Mouse (Mus musculus) heart, embryonic 11.5 days (tissue): ENCODE measurements around the gene Lpar1. TPM values are rescaled to one million over a fixed set of nuclear protein-coding genes. Genes with fewer than 3 reads are reported as not detected.

ENCODE experiments used
- ATAC-seq: fragments of 200-750 bp; cut with Nextera tagmentation; replicated peaks from 2 replicates; pipeline ENCODE4 v1.8.0; 2017; ENCODE audit warnings: moderate library complexity; ENCODE audit not compliant: insufficient number of reproducible peaks, low FRiP score, low TSS enrichment
- H3K27ac ChIP-seq: fragments of 300-500 bp; sonication (generic); 2 replicates; pipeline ENCODE4 v1.5.1; 2014; ENCODE audit warnings: mild to moderate bottlenecking, low read depth, low read length
- H3K27me3 ChIP-seq: fragments of 300-500 bp; sonication (generic); 2 replicates; pipeline ENCODE4 v1.6.1; 2014; ENCODE audit warnings: mild to moderate bottlenecking, low read length, mixed read lengths; ENCODE audit not compliant: control insufficient read depth, insufficient read depth
- H3K36me3 ChIP-seq: fragments of 300-500 bp; sonication (generic); 2 replicates; pipeline ENCODE4 v1.6.1; 2014; ENCODE audit warnings: mild to moderate bottlenecking, low read length, moderate library complexity, mixed read lengths; ENCODE audit not compliant: control insufficient read depth, insufficient read depth
- H3K4me1 ChIP-seq: fragments of 300-500 bp; sonication (generic); 2 replicates; pipeline ENCODE4 v1.6.1; 2014; ENCODE audit warnings: low read length; ENCODE audit not compliant: control insufficient read depth, insufficient read depth
- H3K4me2 ChIP-seq: fragments of 300-500 bp; sonication (generic); 2 replicates; pipeline ENCODE4 v1.6.1; 2014; ENCODE audit warnings: mild to moderate bottlenecking, moderate library complexity
- H3K4me3 ChIP-seq: fragments of 300-500 bp; sonication (generic); 2 replicates; pipeline ENCODE4 v1.5.1; 2014; ENCODE audit warnings: low read depth, low read length
- H3K9ac ChIP-seq: fragments of 300-500 bp; sonication (generic); 2 replicates; pipeline ENCODE4 v1.6.1; 2014; ENCODE audit warnings: mild to moderate bottlenecking, low read depth, low read length, moderate library complexity
- H3K9me3 ChIP-seq: fragments of 300-500 bp; sonication (generic); replicated peaks from 2 replicates; pipeline ENCODE4 v1.6.1; 2016; ENCODE audit warnings: low read length; ENCODE audit not compliant: control insufficient read depth
- WGBS: fragments of 180-500 bp; shearing (Covaris S2); extraction: QIAGEN DNeasy Blood & Tissue Kit; methylation state at CpG from one replicate; pipeline ENCODE4 v1.1.7; 2014; ENCODE audit not compliant: insufficient replicate concordance; 5-methylcytosine and 5-hydroxymethylcytosine counted together
- polyA plus RNA-seq: library from polyadenylated mRNA; unstranded; fragments of >200 nt; fragmentation: Nextera tagmentation; extraction: Ambion mirVana; gene quantifications from 2 replicates; pipeline ENCODE4 v1.2.1, GENCODE M21; 2014

The Lpar1 gene
- polyA plus RNA-seq, 1 experiment from 2014 or later = 20.5 TPM

DNA sequence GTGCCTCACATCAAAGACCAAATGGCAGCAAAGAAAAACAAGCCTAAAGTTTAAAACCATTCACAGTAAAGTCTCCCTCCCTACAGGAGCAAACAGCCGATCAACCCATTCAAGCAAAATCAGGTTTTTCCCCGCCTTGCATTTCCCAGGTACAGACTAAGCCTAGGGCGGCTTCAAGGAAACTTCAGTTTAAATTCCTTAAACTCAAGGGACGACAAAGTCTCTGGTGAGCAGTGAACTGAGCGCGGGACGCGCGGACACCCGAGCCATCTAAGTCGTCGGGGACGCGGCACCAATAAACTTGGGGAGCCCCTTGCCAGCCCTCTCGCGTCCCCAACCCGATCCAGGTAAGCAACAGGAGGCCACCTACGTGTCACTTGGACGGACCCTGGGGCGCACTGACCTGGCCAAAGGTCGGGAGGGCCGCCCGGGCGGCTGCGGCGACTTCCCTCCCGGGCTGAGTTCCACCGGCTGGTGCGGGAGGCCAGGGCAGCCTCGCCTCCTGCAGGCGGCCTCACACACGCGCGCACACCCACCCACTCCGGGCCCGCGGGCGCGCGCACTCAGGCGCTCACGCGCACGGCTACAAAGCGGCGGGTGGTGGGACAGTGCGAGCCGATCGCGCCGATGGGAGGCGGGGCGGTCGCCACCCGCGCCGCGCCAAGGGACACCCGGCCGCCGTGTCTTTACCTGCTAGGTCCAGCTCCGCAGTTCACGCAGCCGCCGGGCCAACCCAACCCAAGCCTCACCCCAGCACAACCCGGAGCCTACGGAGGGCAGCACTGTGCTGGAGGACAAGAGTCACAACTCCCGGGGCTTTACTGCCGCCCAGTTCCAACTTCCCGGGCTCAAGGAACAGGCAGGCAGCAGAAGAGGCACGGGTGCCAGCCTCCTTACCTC, 717 bp downstream of the Lpar1 start:
- H3K9me3 ChIP-seq = no peaks in the 10 kb centered on the region
- H3K27ac ChIP-seq = no peak overlapping the region
- peak; percentile 72 for ATAC-seq
- 1% methylated on average over 71 of the region's 71 CpGs for WGBS
- 0 out of 2 replicates have a peak, but pooled peaks cover 5% of the 10 kb centered on the region for H3K4me1 ChIP-seq
- H3K4me3 ChIP-seq = peak overlapping the region; percentile 64
- H3K27me3 ChIP-seq = no peaks in the 10 kb centered on the region
- peak overlapping the region; percentile 72 for H3K9ac ChIP-seq
- H3K36me3 ChIP-seq = no peaks in the 10 kb centered on the region
- peak overlapping the region; percentile 98 for H3K4me2 ChIP-seq

DNA sequence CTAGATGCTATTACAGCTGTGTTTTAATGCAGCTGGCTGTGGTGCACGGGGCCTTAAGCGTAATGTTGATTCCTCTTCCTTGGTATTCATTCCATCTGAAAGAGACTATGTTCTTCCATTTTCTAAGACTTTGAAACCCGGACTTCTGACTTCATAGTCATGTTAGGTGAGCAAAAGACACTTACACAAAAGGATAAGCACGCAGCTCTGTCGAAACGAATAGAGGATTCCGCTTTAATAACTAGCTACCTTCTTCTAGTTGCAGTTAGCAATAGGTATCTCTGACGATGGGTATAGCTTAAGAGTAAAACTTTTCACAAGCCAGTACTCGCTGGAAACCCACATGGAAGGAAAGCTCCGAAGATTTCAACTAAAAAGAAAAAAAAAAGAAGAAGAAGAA, 1.5 kb downstream of the Lpar1 start:
- peaks cover 10% of the 10 kb centered on the region; the same call in 1 of the 2 replicates for H3K4me1 ChIP-seq
- no peak for ATAC-seq
- H3K4me2 ChIP-seq = peak overlapping the region; percentile 98
- peak overlapping the region; percentile 64 for H3K4me3 ChIP-seq
- no peaks in the 10 kb centered on the region for H3K27me3 ChIP-seq
- no peak overlapping the region for H3K27ac ChIP-seq
- WGBS = 5% methylated on average over 10 of the region's 10 CpGs
- no peaks in the 10 kb centered on the region for H3K9me3 ChIP-seq
- peak overlapping the region; percentile 72 for H3K9ac ChIP-seq
- no peaks in the 10 kb centered on the region for H3K36me3 ChIP-seq

DNA sequence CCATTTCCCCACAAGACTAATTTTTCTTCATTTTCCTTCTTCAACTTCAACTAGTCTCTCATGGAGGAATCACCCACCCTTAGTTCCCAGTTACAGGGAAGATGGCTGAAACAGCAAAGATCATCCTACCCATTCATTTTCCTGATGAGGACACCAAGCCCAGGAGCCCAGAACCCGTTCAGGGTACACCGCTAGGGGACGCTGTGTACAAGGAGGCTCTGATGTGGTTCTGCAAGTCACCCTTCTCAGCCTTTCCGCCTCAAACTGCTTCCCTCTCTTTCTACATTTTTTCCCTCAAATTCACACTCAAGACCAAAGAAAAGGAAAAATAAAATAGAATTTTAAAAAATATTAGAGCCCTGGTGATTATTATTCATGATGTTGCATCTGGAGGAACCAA, 1.9 kb downstream of the Lpar1 start:
- H3K27ac ChIP-seq = no peak overlapping the region
- ATAC-seq = no peak

DNA sequence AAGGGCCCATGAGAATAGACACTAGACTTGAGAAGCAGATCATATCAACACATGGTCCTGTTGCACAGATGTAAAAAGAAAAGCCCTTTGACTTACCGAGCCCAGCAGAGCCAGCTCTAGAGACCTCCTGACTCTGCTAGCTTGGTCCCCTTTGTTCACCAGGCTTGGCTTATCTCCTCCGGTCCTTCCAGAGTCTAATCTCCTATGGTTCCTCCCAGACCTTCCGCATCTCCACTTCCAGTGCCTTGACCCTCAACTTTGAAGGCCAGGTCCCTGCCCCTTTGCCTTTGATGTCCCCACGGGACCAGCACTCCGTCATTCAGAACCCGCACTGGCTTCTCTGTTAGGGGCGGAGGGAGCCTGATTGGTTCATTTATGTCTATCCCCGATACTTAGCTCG, 6.0 kb downstream of the Lpar1 start:
- peaks cover 23% of the 10 kb centered on the region for H3K4me1 ChIP-seq
- WGBS = 40% methylated on average over 9 of the region's 9 CpGs
- H3K4me2 ChIP-seq = no peak overlapping the region
- no peak for ATAC-seq
- H3K27ac ChIP-seq = no peak overlapping the region
- no peaks in the 10 kb centered on the region for H3K27me3 ChIP-seq
- H3K36me3 ChIP-seq = no peaks in the 10 kb centered on the region
- H3K9ac ChIP-seq = no peak overlapping the region
- H3K9me3 ChIP-seq = no peaks in the 10 kb centered on the region
- no peak overlapping the region for H3K4me3 ChIP-seq

More for the DNA sequence above, 1.9 kb downstream of the Lpar1 start:
- peak overlapping the region; percentile 64 for H3K4me3 ChIP-seq
- WGBS = 2% methylated on average over 4 of the region's 4 CpGs
- peaks cover 13% of the 10 kb centered on the region for H3K4me1 ChIP-seq
- peak overlapping the region; percentile 98 for H3K4me2 ChIP-seq
- no peaks in the 10 kb centered on the region for H3K27me3 ChIP-seq
- H3K9me3 ChIP-seq = no peaks in the 10 kb centered on the region
- peak overlapping the region; percentile 72; the same call in 1 of the 2 replicates for H3K9ac ChIP-seq
- H3K36me3 ChIP-seq = no peaks in the 10 kb centered on the region

DNA sequence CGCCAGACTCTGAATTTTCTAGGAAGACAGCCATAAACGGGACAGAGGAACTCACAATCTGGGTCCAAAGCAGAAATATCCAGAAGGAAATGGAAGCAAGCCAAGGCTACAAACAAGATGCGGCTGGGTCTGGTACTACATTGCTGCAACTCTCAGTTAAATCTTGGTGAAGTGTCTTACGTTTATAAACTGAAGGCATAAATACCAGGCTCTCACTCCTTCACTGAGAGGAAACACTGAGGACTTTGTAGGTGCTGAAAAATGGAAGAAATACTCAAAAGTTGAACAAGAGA, 6.5 kb downstream of the Lpar1 start:
- Histone ChIP-seq H3K9me3 (no peaks in the 10 kb centered on the region), H3K4me1 (peaks cover 23% of the 10 kb centered on the region), H3K9ac (no peak overlapping the region), H3K27ac (no peak overlapping the region), H3K4me3 (no peak overlapping the region), H3K27me3 (no peaks in the 10 kb centered on the region), H3K36me3 (no peaks in the 10 kb centered on the region), H3K4me2 (no peak overlapping the region)
- ATAC-seq = no peak
- 50% methylated on average over 4 of the region's 4 CpGs for WGBS

DNA sequence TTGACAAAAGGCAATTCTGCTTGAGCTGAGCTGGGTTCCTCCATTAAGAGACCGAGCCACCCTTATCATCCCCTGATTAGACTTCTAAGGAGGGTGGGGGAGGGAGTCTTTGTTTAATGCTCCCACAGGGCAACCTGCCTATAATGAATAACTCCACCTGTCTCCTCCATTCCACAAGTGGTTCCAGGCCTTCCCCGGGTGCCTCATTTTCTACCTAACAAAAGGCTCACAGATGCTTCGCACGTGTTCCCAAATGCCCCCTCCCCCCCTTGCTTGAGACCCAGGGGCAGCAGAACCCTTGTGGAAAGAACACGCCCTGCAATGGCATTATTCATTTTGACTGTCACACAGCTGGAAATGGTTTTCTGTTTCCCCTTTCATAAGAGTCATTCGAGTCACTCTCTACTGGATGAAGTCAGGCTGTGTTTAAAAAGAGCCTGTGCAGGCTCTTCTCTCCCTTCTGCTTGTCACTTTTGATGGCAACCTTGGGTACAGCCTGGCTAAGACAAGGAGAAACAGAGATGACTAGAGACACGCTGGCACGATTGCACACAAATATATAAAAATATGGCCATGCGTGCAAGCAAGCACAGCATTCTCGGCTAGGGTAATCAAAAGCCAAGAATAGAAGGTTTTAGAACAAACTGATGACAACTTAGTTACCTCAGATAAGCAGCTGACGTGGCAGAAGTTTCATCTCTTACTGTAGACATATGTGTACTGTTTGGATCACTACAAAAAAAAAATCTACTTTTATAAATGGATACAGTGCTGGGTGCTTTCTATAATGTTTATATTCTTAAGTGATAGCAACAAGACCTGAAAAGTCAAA, 7.0 kb downstream of the Lpar1 start:
- Histone ChIP-seq H3K9ac (no peak overlapping the region), H3K4me3 (no peak overlapping the region), H3K9me3 (no peaks in the 10 kb centered on the region), H3K27me3 (no peaks in the 10 kb centered on the region), H3K27ac (no peak overlapping the region), H3K4me2 (no peak overlapping the region), H3K4me1 (peaks cover 23% of the 10 kb centered on the region), H3K36me3 (no peaks in the 10 kb centered on the region)
- ATAC-seq = no peak
- 25% methylated on average over 11 of the region's 11 CpGs for WGBS

DNA sequence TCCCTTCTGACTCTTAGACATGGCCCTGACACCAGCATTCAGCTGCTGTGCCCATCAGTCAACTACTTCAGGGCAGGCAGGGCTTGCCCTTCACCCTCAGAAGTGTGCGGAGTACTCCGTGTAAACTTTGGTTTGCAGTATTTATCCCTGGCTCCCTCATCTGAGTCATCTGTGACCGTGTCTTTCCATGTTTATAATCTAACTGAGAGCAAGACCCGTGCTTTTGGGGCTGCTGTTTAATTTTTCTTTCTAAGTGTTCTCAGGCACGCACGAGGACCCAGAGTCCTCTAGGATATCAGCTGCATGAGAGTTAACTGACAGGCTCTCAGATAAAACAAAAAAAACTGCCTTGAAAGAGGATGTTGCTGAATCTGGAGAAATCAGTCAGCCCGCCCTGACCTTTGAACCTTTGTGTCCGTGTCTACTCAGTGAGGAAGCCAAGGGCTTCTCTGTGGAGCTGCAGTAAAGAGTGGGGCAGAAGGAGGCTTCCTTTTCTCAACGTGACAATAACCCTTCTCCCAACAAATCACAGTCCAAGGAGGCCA, 7.7 kb downstream of the Lpar1 start:
- no peak; the same call in 1 of the 2 replicates for ATAC-seq
- Histone ChIP-seq H3K4me1 (peaks cover 23% of the 10 kb centered on the region), H3K27ac (0 out of 2 replicates have a peak overlapping the region, but pooled peaks have one; percentile 29), H3K27me3 (no peaks in the 10 kb centered on the region), H3K4me3 (no peak overlapping the region), H3K4me2 (peak overlapping the region; percentile 16), H3K9me3 (no peaks in the 10 kb centered on the region), H3K9ac (no peak overlapping the region), H3K36me3 (no peaks in the 10 kb centered on the region)
- WGBS = 11% methylated on average over 9 of the region's 9 CpGs

DNA sequence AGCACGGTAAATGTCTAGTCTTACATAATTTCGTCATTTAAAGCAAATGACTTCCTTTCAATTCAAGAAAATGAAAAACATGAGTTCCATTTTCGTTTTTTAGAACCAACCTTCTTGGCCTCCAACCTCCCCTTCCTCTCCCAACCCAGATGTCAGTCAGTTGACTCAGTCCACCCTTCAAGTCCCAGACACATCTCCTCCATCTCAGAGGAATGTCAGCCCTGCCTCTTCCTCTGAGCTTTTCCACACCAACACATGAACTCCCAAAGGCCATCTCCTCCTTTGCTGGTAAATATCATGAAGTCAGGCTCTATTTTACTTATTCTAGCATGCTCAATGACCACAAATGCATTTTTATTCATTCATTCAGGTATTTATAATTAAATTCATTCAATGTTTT, 10.5 kb downstream of the Lpar1 start:
- peaks cover 23% of the 10 kb centered on the region for H3K4me1 ChIP-seq
- H3K9ac ChIP-seq = no peak overlapping the region
- H3K27ac ChIP-seq = no peak overlapping the region
- ATAC-seq = no peak
- WGBS = 80% methylated on average over 3 of the region's 3 CpGs
- no peaks in the 10 kb centered on the region for H3K36me3 ChIP-seq
- H3K4me3 ChIP-seq = no peak overlapping the region
- no peaks in the 10 kb centered on the region for H3K27me3 ChIP-seq
- H3K9me3 ChIP-seq = no peaks in the 10 kb centered on the region
- no peak overlapping the region for H3K4me2 ChIP-seq
